Mouse (Mus musculus): ENCODE results near the gene Col27a1. TPM values are rescaled to one million over a fixed set of nuclear protein-coding genes. Genes with fewer than 3 reads are reported as not detected.
A peak's percentile ranks its signal among the peaks of the same experiment; 100 is the strongest.
"Not testable (repeated sequence)": the region's sequence is repeated elsewhere in the genome, so short reads cannot be mapped to it uniquely, and the experiment has no call there.

Gene Col27a1
- polyA plus RNA-seq, 2 experiments = 1.2 to 3.8 TPM

GRCm38 (mm10) chr4:63316076-63316746, 102.4 kb downstream of the Col27a1 start:
- Histone ChIP-seq H3K36me3 (replicated peaks; ENCODE audit: control insufficient read depth, insufficient read depth, low read depth) (no peaks in the 10 kb centered on the region), H3K4me3 (ENCODE audit: insufficient read depth in 1 of 2, low read depth in 2 of 2, low read length in 2 of 2) (no peak overlapping the region), H3K27me3 (ENCODE audit: control insufficient read depth, insufficient read depth, low read length) (no peaks in the 10 kb centered on the region), H3K9me3 (ENCODE audit: control insufficient read depth, low read length) (no peaks in the 10 kb centered on the region), H3K27ac (no peak overlapping the region), H3K4me1 (replicated peaks; ENCODE audit: control insufficient read depth in 2 of 2, insufficient read depth in 2 of 2, low read length in 1 of 2) (no peaks in the 10 kb centered on the region), H3K9ac (replicated peaks) (no peak overlapping the region), H3K4me2 (ENCODE audit: low read depth) (no peak overlapping the region)
- 48% methylated on average over 9 of the region's 9 CpGs for WGBS (ENCODE audit: insufficient replicate concordance)
- no peak for DNase-seq (ENCODE audit: low read depth in 3 of 3, low spot score in 3 of 3)
- ATAC-seq (ENCODE audit: insufficient read depth) = no peak
- TF ChIP-seq CTCF (IDR thresholded peaks at IDR 0.05; ENCODE audit: low read depth) (no peak), EP300 (IDR thresholded peaks at IDR 0.05; ENCODE audit: low read depth) (no peak)

DNA sequence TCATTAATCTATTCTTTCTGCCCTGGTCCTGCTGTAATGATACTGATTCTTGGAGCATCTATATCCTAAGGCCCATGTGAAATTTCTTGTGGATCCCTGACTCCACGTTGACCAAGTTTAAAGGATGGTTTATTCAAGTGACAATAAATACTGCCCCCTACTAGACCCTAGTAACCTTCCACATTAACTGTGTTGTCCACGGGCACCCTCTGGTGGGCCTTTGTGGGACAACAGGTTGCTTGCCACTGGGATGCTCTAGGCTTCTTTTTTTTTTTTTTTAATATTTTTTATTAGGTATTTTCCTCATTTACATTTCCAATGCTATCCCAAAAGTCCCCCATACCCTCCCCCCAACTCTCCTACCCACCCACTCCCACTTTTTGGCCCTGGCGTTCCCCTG, 105.8 kb downstream of the Col27a1 start:
- H3K27ac ChIP-seq; H3K27me3 ChIP-seq (ENCODE audit: control insufficient read depth, insufficient read depth, low read length); H3K4me1 ChIP-seq (replicated peaks; ENCODE audit: control insufficient read depth in 2 of 2, insufficient read depth in 2 of 2, low read length in 1 of 2); H3K9ac ChIP-seq (replicated peaks); H3K36me3 ChIP-seq (replicated peaks; ENCODE audit: control insufficient read depth, insufficient read depth, low read depth); DNase-seq (ENCODE audit: low read depth in 3 of 3, low spot score in 3 of 3); H3K4me3 ChIP-seq (ENCODE audit: insufficient read depth in 1 of 2, low read depth in 2 of 2, low read length in 2 of 2); ATAC-seq (ENCODE audit: insufficient read depth); H3K4me2 ChIP-seq (ENCODE audit: low read depth); H3K9me3 ChIP-seq (ENCODE audit: control insufficient read depth, low read length): not testable (repeated sequence)
- TF ChIP-seq CTCF (IDR thresholded peaks at IDR 0.05; ENCODE audit: low read depth) = peak; percentile 62
- WGBS (ENCODE audit: insufficient replicate concordance) = 14% methylated on average over 3 of the region's 3 CpGs

- no peak overlapping the region for H3K4me3 ChIP-seq (ENCODE audit: insufficient read depth in 1 of 2, low read depth in 2 of 2, low read length in 2 of 2)
- H3K9me3 ChIP-seq (ENCODE audit: control insufficient read depth, low read length) = no peaks in the 10 kb centered on the region
- no peaks in the 10 kb centered on the region for H3K36me3 ChIP-seq (replicated peaks; ENCODE audit: control insufficient read depth, insufficient read depth, low read depth)
- DNase-seq (ENCODE audit: low read depth in 3 of 3, low spot score in 3 of 3) = no peak
- no peak overlapping the region for H3K9ac ChIP-seq (replicated peaks)
- ATAC-seq (ENCODE audit: insufficient read depth) = no peak
- no peak overlapping the region for H3K4me2 ChIP-seq (ENCODE audit: low read depth)
- TF ChIP-seq EP300 (IDR thresholded peaks at IDR 0.05; ENCODE audit: low read depth) (no peak), CTCF (IDR thresholded peaks at IDR 0.05; ENCODE audit: low read depth) (no peak)
- WGBS (ENCODE audit: insufficient replicate concordance) = 61% methylated on average over 8 of the region's 8 CpGs
- no peak overlapping the region for H3K27ac ChIP-seq
- no peaks in the 10 kb centered on the region for H3K4me1 ChIP-seq (replicated peaks; ENCODE audit: control insufficient read depth in 2 of 2, insufficient read depth in 2 of 2, low read length in 1 of 2)
- no peaks in the 10 kb centered on the region for H3K27me3 ChIP-seq (ENCODE audit: control insufficient read depth, insufficient read depth, low read length)
Measured at GRCm38 (mm10) chr4:63323275-63323815, 109.5 kb downstream of the Col27a1 start.

DNA sequence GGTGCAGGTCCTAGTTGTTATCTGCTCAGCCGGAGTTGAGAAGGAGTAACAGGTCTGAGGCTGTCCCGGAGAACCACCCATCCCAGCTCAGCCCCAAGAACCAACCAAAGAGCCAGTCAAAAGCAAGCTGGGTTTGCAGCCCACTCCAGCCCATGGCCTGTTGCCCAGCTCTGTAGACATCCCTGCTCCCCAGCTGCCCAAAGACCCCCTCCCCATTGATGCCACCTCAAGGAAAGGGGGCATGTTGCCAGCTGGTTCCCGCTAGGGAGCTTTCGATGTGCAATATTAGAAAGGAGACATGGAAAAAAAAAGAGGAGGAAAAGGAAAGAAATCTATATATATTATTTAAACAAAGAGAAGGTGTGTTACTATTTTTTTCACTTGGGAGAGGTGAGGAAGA, 119.6 kb downstream of the Col27a1 start:
- TF ChIP-seq CTCF (IDR thresholded peaks at IDR 0.05; ENCODE audit: low read depth) (no peak), EP300 (IDR thresholded peaks at IDR 0.05; ENCODE audit: low read depth) (no peak)
- Histone ChIP-seq H3K9ac (replicated peaks) (no peak overlapping the region), H3K9me3 (ENCODE audit: control insufficient read depth, low read length) (no peaks in the 10 kb centered on the region), H3K4me2 (ENCODE audit: low read depth) (no peak overlapping the region), H3K36me3 (replicated peaks; ENCODE audit: control insufficient read depth, insufficient read depth, low read depth) (no peaks in the 10 kb centered on the region), H3K27me3 (ENCODE audit: control insufficient read depth, insufficient read depth, low read length) (no peaks in the 10 kb centered on the region; the same call in 1 of the 2 replicates), H3K27ac (no peak overlapping the region), H3K4me1 (replicated peaks; ENCODE audit: control insufficient read depth in 2 of 2, insufficient read depth in 2 of 2, low read length in 1 of 2) (no peaks in the 10 kb centered on the region), H3K4me3 (ENCODE audit: insufficient read depth in 1 of 2, low read depth in 2 of 2, low read length in 2 of 2) (no peak overlapping the region)
- WGBS (ENCODE audit: insufficient replicate concordance) = 78% methylated on average over 4 of the region's 4 CpGs
- no peak for ATAC-seq (ENCODE audit: insufficient read depth)
- DNase-seq (ENCODE audit: low read depth in 3 of 3, low spot score in 3 of 3) = no peak

GRCm38 (mm10) chr4:63338414-63339076, 124.7 kb downstream of the Col27a1 start:
- Histone ChIP-seq H3K9ac (replicated peaks) (no peak overlapping the region), H3K27ac (no peak overlapping the region), H3K4me2 (ENCODE audit: low read depth) (no peak overlapping the region), H3K36me3 (replicated peaks; ENCODE audit: control insufficient read depth, insufficient read depth, low read depth) (no peaks in the 10 kb centered on the region), H3K27me3 (ENCODE audit: control insufficient read depth, insufficient read depth, low read length) (no peaks in the 10 kb centered on the region; the same call in 1 of the 2 replicates), H3K4me1 (replicated peaks; ENCODE audit: control insufficient read depth in 2 of 2, insufficient read depth in 2 of 2, low read length in 1 of 2) (no peaks in the 10 kb centered on the region), H3K4me3 (ENCODE audit: insufficient read depth in 1 of 2, low read depth in 2 of 2, low read length in 2 of 2) (no peak overlapping the region), H3K9me3 (ENCODE audit: control insufficient read depth, low read length) (no peaks in the 10 kb centered on the region)
- WGBS (ENCODE audit: insufficient replicate concordance) = 38% methylated on average over 3 of the region's 3 CpGs
- no peak for ATAC-seq (ENCODE audit: insufficient read depth)
- no peak for DNase-seq (ENCODE audit: low read depth in 3 of 3, low spot score in 3 of 3)
- TF ChIP-seq EP300 (IDR thresholded peaks at IDR 0.05; ENCODE audit: low read depth) = no peak
- no peak for TF ChIP-seq CTCF (IDR thresholded peaks at IDR 0.05; ENCODE audit: low read depth)

Measured in liver, embryonic 14.5 days (tissue).